Mouse (Mus musculus) thymus, postnatal 14 days (tissue): ENCODE measurements around the gene Krt33a.

Source experiments
- DNase-seq: peaks from one replicate; pipeline ENCODE4 v3.0.0; 2021

The Krt33a gene

GRCm38 (mm10) chr11:99985291-99986092 is 30.5 kb downstream of the Krt33a start:
- no peak for DNase-seq

GRCm38 (mm10) chr11:99983442-99983841 is 32.6 kb downstream of the Krt33a start:
- DNase-seq: no peak

GRCm38 (mm10) chr11:99982731-99983130 is 33.3 kb downstream of the Krt33a start:
- no peak for DNase-seq

GRCm38 (mm10) chr11:99978953-99979352 is 37.1 kb downstream of the Krt33a start, which contains the start of gene Krtap29-1:
Gene Krtap29-1, minus strand, starts transcription at chr11:99979053.
- no peak for DNase-seq

GRCm38 (mm10) chr11:99965961-99966360 is 50.1 kb downstream of the Krt33a start:
- DNase-seq: no peak

- no peak for DNase-seq
Observed at GRCm38 (mm10) chr11:99964213-99964612, 51.8 kb downstream of the Krt33a start.
